Mouse (Mus musculus) kidney, postnatal 0 days (tissue): ENCODE measurements at regions not wholly inside any gene's neighbourhood (a gene's known extent, or its start where the extent isn't known, plus 50 kb on each side); places are given as distances from the start of the nearest gene placed in this dataset.
A peak's percentile ranks its signal among the peaks of the same experiment; 100 is the strongest.

Experiments used
- ATAC-seq: fragments of 200-750 bp; cut with Nextera tagmentation; replicated peaks from 2 replicates; pipeline ENCODE4 v1.8.0; 2017; ENCODE audit warnings: low read depth, moderate number of reproducible peaks, moderate TSS enrichment, moderate library complexity; ENCODE audit not compliant: low FRiP score
- DNase-seq: peaks from one replicate; pipeline ENCODE4 v3.0.0-alpha.2; 2016; ENCODE audit warnings: low spot score
- H3K27ac ChIP-seq: fragments of 300-500 bp; sonication (generic); 2 replicates; pipeline ENCODE4 v1.5.1; 2014; ENCODE audit warnings: mild to moderate bottlenecking
- H3K27me3 ChIP-seq: fragments of 300-500 bp; sonication (generic); 2 replicates; pipeline ENCODE4 v1.6.1; 2014; ENCODE audit warnings: low read length, mixed read lengths; ENCODE audit not compliant: insufficient read depth
- H3K36me3 ChIP-seq: fragments of 300-500 bp; sonication (generic); 2 replicates; pipeline ENCODE4 v1.6.1; 2014; ENCODE audit warnings: low read length, mixed read lengths; ENCODE audit not compliant: insufficient read depth
- H3K4me1 ChIP-seq: fragments of 300-500 bp; sonication (generic); replicated peaks from 2 replicates; pipeline ENCODE4 v1.6.1; 2014; ENCODE audit warnings: antibody characterized with exemption, low read length, mixed read lengths; ENCODE audit not compliant: insufficient read depth
- H3K4me2 ChIP-seq: fragments of 300-500 bp; sonication (generic); 2 replicates; pipeline ENCODE4 v1.6.1; 2014; ENCODE audit warnings: mild to moderate bottlenecking, low read length, moderate library complexity, mixed read lengths
- H3K4me3 ChIP-seq: fragments of 300-500 bp; sonication (generic); replicated peaks from 2 replicates; pipeline ENCODE4 v1.5.1; 2014; ENCODE audit warnings: low read depth, low read length
- H3K9ac ChIP-seq: fragments of 300-500 bp; sonication (generic); 2 replicates; pipeline ENCODE4 v1.6.1; 2014; ENCODE audit warnings: low read depth, low read length
- H3K9me3 ChIP-seq: fragments of 300-500 bp; sonication (generic); replicated peaks from 2 replicates; pipeline ENCODE4 v1.6.1; 2016; ENCODE audit warnings: low read length, inconsistent platforms, mixed read lengths
- CTCF ChIP-seq: IDR thresholded peaks from 2 replicates; pipeline ENCODE4 v1.5.1; 2016; ENCODE audit warnings: antibody characterized with exemption, low read depth, mild to moderate bottlenecking, moderate library complexity
- WGBS: fragments of 180-500 bp; shearing (Covaris S2); extraction: QIAGEN DNeasy Blood & Tissue Kit; methylation state at CpG from one replicate; pipeline ENCODE4 v1.1.7; 2014; 5-methylcytosine and 5-hydroxymethylcytosine counted together

- H3K27me3 ChIP-seq = no peaks in the 10 kb centered on the region
- no peak overlapping the region for H3K27ac ChIP-seq
- no peaks in the 10 kb centered on the region for H3K4me1 ChIP-seq
- no peaks in the 10 kb centered on the region for H3K36me3 ChIP-seq
- no peak for ATAC-seq
- H3K9me3 ChIP-seq = no peaks in the 10 kb centered on the region
- WGBS = 67% methylated on average over 5 of the region's 5 CpGs
- no peak for TF ChIP-seq CTCF
- no peak overlapping the region for H3K4me3 ChIP-seq
- H3K4me2 ChIP-seq = no peak overlapping the region
- H3K9ac ChIP-seq = no peak overlapping the region
- DNase-seq = no peak
Measured at GRCm38 (mm10) chr14:47992091-47992490, 128.5 kb upstream of the Peli2 start.

- no peaks in the 10 kb centered on the region for H3K27me3 ChIP-seq
- no peak overlapping the region for H3K9ac ChIP-seq
- no peak for DNase-seq
- no peaks in the 10 kb centered on the region for H3K36me3 ChIP-seq
- no peaks in the 10 kb centered on the region for H3K4me1 ChIP-seq
- no peak for ATAC-seq
- 83% methylated on average over 5 of the region's 5 CpGs for WGBS
- no peak overlapping the region for H3K4me3 ChIP-seq
- H3K9me3 ChIP-seq = no peaks in the 10 kb centered on the region
- no peak overlapping the region for H3K4me2 ChIP-seq
- no peak for TF ChIP-seq CTCF
- no peak overlapping the region for H3K27ac ChIP-seq
Measured at GRCm38 (mm10) chr14:47992851-47993250, 127.8 kb upstream of the Peli2 start.

DNA sequence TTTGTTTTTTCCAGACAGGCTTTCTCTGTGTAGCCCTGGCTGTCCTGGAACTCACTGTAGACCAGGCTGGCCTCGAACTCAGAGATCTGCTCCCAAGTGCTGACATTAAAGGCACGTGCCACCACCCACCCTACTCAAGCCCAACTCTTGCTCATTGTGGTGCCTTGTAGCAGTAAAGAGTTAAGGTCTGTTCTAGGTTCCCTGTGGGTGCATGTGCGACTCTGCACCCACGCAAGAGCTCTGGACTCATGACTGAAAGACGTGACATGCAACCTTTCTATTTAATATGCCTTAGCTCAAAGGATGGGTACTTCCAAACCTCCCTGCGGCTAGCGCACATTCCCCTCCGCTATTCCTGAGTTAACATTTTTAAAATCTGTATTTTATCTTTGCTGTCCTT lies 121.7 kb upstream of the Peli2 start:
- Histone ChIP-seq H3K4me2 (no peak overlapping the region), H3K9me3 (no peaks in the 10 kb centered on the region), H3K27me3 (no peaks in the 10 kb centered on the region), H3K9ac (no peak overlapping the region), H3K4me3 (no peak overlapping the region), H3K36me3 (no peaks in the 10 kb centered on the region), H3K4me1 (no peaks in the 10 kb centered on the region), H3K27ac (no peak overlapping the region)
- TF ChIP-seq CTCF = no peak
- WGBS = 95% methylated on average over 8 of the region's 8 CpGs
- ATAC-seq (no peak), DNase-seq (no peak)

DNA sequence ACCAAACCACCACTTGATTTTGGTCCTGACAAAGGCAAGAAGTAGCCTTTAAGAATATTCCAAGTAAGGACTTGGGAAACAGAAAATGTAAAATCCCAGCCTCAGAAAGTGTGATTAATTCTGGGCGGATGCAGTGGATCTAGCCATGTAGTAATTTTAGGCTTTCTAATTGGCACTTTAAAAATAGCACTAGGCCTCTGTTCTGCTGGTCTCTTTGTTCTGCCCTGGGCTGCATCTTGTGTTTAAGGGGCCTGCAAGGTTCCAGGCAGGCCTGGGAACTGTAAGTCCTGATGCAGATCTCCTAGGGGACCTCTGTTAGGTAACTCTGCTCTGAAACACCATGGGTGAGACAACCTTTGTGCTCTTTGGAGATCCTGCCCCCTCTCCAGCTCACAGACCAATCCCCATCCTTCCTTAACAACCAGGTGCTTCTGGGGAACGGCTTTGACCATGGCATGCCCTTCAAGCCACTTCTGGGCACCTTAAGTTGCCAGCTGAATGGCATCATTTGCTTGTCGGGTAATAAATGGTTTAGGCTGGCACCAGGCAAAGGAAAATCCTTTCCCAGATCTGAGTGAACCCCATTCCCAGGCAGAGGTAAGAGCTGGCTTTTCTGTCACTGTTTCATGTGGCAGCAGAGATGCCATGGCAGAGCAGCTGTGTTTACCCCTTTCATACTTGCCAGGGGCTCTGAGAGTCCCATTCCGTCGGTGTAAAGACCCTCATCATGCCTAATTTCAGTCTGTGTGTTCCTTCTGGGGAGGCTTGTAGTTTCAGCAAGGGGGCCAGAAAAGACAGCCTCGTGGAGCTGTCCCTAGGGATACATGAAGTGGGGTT lies 115.3 kb upstream of the Peli2 start:
- TF ChIP-seq CTCF = no peak
- no peak for DNase-seq

GRCm38 (mm10) chr14:48005929-48006309 lies 114.7 kb upstream of the Peli2 start:
- H3K27ac ChIP-seq = peak overlapping the region; percentile 54
- H3K36me3 ChIP-seq = no peaks in the 10 kb centered on the region
- no peaks in the 10 kb centered on the region for H3K27me3 ChIP-seq
- H3K9me3 ChIP-seq = no peaks in the 10 kb centered on the region
- no peak overlapping the region for H3K4me2 ChIP-seq
- ATAC-seq (no peak; the same call in 1 of the 2 replicates), DNase-seq (peak; percentile 18)
- no peak overlapping the region for H3K4me3 ChIP-seq
- no peak overlapping the region for H3K9ac ChIP-seq
- no peaks in the 10 kb centered on the region for H3K4me1 ChIP-seq
- no peak for TF ChIP-seq CTCF
- WGBS = 54% methylated on average over 1 of the region's 1 CpGs

More for the DNA sequence above, 115.3 kb upstream of the Peli2 start:
- Histone ChIP-seq H3K27ac (no peak overlapping the region), H3K27me3 (no peaks in the 10 kb centered on the region), H3K9me3 (no peaks in the 10 kb centered on the region), H3K4me2 (no peak overlapping the region), H3K36me3 (no peaks in the 10 kb centered on the region), H3K9ac (no peak overlapping the region), H3K4me3 (no peak overlapping the region), H3K4me1 (no peaks in the 10 kb centered on the region)
- ATAC-seq = no peak
- WGBS = 69% methylated on average over 6 of the region's 6 CpGs

- TF ChIP-seq CTCF = no peak
- H3K36me3 ChIP-seq = no peaks in the 10 kb centered on the region
- H3K4me1 ChIP-seq = no peaks in the 10 kb centered on the region
- ATAC-seq (no peak), DNase-seq (no peak)
- 65% methylated on average over 2 of the region's 2 CpGs for WGBS
- no peak overlapping the region for H3K9ac ChIP-seq
- no peaks in the 10 kb centered on the region for H3K27me3 ChIP-seq
- no peak overlapping the region for H3K4me3 ChIP-seq
- no peak overlapping the region for H3K27ac ChIP-seq
- H3K9me3 ChIP-seq = no peaks in the 10 kb centered on the region
- H3K4me2 ChIP-seq = no peak overlapping the region
Measured at GRCm38 (mm10) chr14:48012361-48013215, 108.0 kb upstream of the Peli2 start.
